Mouse (Mus musculus) midbrain, embryonic 11.5 days (tissue): ENCODE measurements around the gene Zc3h10. TPM values are rescaled to one million over a fixed set of nuclear protein-coding genes. Genes with fewer than 3 reads are reported as not detected.

ENCODE experiments used
- ATAC-seq: fragments of 200-750 bp; cut with Nextera tagmentation; 2 replicates; pipeline ENCODE4 v1.8.0; 2017; ENCODE audit warnings: moderate TSS enrichment, moderate library complexity; ENCODE audit not compliant: low FRiP score
- DNase-seq: peaks from one replicate; pipeline ENCODE4 v3.0.0; 2015; ENCODE audit warnings: low spot score; ENCODE audit errors: missing footprints
- H3K27ac ChIP-seq: fragments of 300-500 bp; sonication (generic); 2 replicates; pipeline ENCODE4 v1.5.1; 2014; ENCODE audit warnings: low read depth, low read length
- H3K27me3 ChIP-seq: fragments of 300-500 bp; sonication (generic); 2 replicates; pipeline ENCODE4 v1.6.1; 2014; ENCODE audit warnings: mild to moderate bottlenecking, low read length, moderate library complexity, mixed read lengths; ENCODE audit not compliant: control insufficient read depth, insufficient read depth
- H3K36me3 ChIP-seq: fragments of 300-500 bp; sonication (generic); 2 replicates; pipeline ENCODE4 v1.6.1; 2014; ENCODE audit warnings: mild to moderate bottlenecking, low read length, moderate library complexity, mixed read lengths; ENCODE audit not compliant: control insufficient read depth, insufficient read depth
- H3K4me1 ChIP-seq: fragments of 300-500 bp; sonication (generic); 2 replicates; pipeline ENCODE4 v1.6.1; 2014; ENCODE audit warnings: low read length; ENCODE audit not compliant: control insufficient read depth, insufficient read depth
- H3K4me2 ChIP-seq: fragments of 300-500 bp; sonication (generic); 2 replicates; pipeline ENCODE4 v1.6.1; 2014; ENCODE audit warnings: mild to moderate bottlenecking, moderate library complexity
- H3K4me3 ChIP-seq: fragments of 300-500 bp; sonication (generic); 2 replicates; pipeline ENCODE4 v1.5.1; 2014; ENCODE audit warnings: low read depth, low read length
- H3K9ac ChIP-seq: fragments of 300-500 bp; sonication (generic); 2 replicates; pipeline ENCODE4 v1.6.1; 2014; ENCODE audit warnings: low read length
- H3K9me3 ChIP-seq: fragments of 300-500 bp; sonication (generic); 2 replicates; pipeline ENCODE4 v1.6.1; 2016; ENCODE audit warnings: low read length; ENCODE audit not compliant: control insufficient read depth
- WGBS: fragments of 180-500 bp; shearing (Covaris S2); extraction: QIAGEN DNeasy Blood & Tissue Kit; methylation state at CpG from one replicate; pipeline ENCODE4 v1.1.7; 2014; 5-methylcytosine and 5-hydroxymethylcytosine counted together
- polyA plus RNA-seq: library from polyadenylated mRNA; unstranded; fragments of >200 nt; fragmentation: Nextera tagmentation; extraction: Ambion mirVana; gene quantifications from 2 replicates; pipeline ENCODE4 v1.2.1, GENCODE M21; 2014

Gene Zc3h10
- polyA plus RNA-seq, 1 experiment from 2014 or later, result 19.0 TPM

DNA sequence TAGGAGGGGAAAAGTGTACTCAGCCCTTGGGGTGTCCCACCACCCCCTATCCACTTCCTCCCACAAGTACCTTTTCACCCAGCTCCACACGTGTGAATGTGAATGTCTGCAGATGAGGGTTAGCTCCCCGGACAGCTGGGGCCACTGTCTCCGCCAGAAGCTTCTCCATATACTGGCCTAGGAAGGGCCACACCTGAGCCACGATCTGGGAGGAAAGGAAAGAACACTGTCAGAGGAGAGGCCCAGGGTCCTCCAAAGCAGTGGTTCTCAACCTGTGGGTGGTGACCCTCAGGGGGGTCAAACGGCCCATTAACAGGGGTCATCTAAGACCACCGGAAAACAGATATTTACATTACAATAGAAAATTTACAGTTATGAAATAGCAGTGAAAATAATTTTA lies 25.2 kb downstream of the Zc3h10 start:
- no peak overlapping the region for H3K4me2 ChIP-seq
- H3K9ac ChIP-seq, result no peak overlapping the region
- no peak for DNase-seq
- no peaks in the 10 kb centered on the region for H3K9me3 ChIP-seq
- H3K4me3 ChIP-seq, result no peak overlapping the region
- 0 out of 2 replicates have a peak, but pooled peaks cover 5% of the 10 kb centered on the region for H3K4me1 ChIP-seq
- ATAC-seq, result no peak
- peaks cover 23% of the 10 kb centered on the region for H3K27me3 ChIP-seq
- no peak overlapping the region for H3K27ac ChIP-seq
- 82% methylated on average over 6 of the region's 6 CpGs for WGBS
- no peaks in the 10 kb centered on the region; the same call in 1 of the 2 replicates for H3K36me3 ChIP-seq

DNA sequence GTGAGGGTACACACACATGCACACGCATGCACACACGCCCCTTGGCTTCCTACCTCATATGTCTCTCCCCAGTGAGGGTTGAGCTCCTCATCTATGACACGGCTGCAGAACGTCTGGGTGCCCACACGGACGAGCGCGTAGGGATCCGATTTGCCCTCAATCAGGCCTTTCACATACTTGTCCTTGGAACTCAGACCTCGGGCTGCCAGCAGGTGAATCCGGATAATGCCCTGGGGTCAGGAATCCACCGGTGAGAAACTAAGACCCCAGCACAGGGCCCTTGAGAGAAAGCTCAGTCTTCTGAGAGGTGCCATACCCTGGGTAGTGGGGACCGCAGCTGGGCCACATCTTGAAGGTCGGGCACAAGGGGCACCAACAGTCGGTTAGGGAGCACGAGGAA lies 27.0 kb downstream of the Zc3h10 start:
- Histone ChIP-seq H3K27me3 (peaks cover 39% of the 10 kb centered on the region), H3K36me3 (no peaks in the 10 kb centered on the region; the same call in 1 of the 2 replicates), H3K4me1 (0 out of 2 replicates have a peak, but pooled peaks cover 5% of the 10 kb centered on the region), H3K9me3 (no peaks in the 10 kb centered on the region), H3K4me3 (no peak overlapping the region), H3K27ac (no peak overlapping the region), H3K9ac (no peak overlapping the region), H3K4me2 (no peak overlapping the region)
- DNase-seq (no peak), ATAC-seq (no peak)
- WGBS, result 85% methylated on average over 16 of the region's 16 CpGs

DNA sequence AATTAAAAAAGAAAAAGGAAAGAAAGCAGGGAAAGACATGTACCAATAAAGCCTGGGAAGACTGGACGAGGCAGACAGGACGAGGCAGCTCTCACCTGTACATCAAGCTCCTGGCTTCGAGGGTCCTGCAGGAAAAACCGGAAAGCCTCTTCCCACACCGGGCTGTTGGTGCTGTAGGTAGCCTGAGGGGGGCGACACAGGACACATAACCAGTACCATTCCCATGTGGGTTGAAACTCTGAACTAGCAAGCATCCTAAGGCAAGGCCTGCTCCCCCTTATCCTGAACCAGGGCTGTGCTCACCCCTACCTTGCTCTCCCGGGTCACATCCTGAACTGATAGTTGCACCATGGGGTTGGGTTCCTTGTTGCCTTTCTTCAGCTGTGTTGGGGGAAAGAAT lies 28.7 kb downstream of the Zc3h10 start:
- H3K27me3 ChIP-seq, result peaks cover 30% of the 10 kb centered on the region
- no peak for ATAC-seq
- WGBS, result 70% methylated on average over 7 of the region's 7 CpGs
- H3K9ac ChIP-seq, result no peak overlapping the region
- H3K4me1 ChIP-seq, result no peaks in the 10 kb centered on the region
- H3K9me3 ChIP-seq, result no peaks in the 10 kb centered on the region
- DNase-seq, result no peak
- no peak overlapping the region for H3K4me3 ChIP-seq
- H3K4me2 ChIP-seq, result no peak overlapping the region
- no peaks in the 10 kb centered on the region; the same call in 1 of the 2 replicates for H3K36me3 ChIP-seq
- no peak overlapping the region for H3K27ac ChIP-seq

DNA sequence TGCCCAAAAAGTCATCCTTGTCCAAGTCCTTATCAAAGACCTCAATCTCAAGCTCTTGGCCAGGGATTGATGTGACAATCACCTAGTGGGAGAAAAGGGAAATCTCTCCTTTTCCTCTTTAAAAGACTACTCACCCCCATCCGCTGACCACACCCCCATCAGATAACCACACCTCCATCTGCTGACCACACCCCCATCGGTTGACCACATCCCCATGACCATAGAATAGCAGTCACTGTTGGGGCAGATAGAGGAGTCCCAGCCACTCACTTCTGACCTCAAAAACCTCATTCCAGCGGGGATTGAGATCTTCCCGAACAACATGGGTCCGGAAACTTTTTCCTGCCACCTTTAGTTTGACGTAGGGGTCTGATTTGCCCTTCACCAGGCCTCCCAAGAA lies 30.9 kb downstream of the Zc3h10 start:
- no peaks in the 10 kb centered on the region for H3K9me3 ChIP-seq
- no peak overlapping the region for H3K4me2 ChIP-seq
- no peak for DNase-seq
- H3K4me1 ChIP-seq, result no peaks in the 10 kb centered on the region
- H3K36me3 ChIP-seq, result no peaks in the 10 kb centered on the region; the same call in 1 of the 2 replicates
- H3K4me3 ChIP-seq, result no peak overlapping the region
- ATAC-seq, result no peak
- H3K27ac ChIP-seq, result no peak overlapping the region
- WGBS, result 19% methylated on average over 6 of the region's 6 CpGs
- no peak overlapping the region for H3K9ac ChIP-seq
- H3K27me3 ChIP-seq, result peaks cover 21% of the 10 kb centered on the region

DNA sequence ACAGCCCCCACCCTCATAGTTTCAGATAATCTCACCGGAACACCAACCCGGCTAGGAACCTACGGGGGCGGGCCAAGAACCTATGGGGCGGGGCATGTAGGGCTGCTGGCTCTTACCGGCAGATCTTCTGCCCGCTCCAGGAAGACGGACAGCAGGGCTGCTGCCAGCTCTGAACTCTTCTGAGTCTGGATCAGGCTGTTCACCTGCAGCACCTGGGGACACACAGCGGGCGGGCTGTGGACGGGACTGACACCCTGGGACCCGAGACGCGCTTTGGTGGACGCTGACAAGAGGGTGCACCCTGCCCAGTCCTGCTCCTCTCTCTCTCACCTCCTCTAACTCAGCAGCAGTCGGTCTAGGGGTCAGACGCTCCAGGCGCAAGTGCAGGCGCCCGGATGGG lies 31.5 kb downstream of the Zc3h10 start:
- no peaks in the 10 kb centered on the region for H3K9me3 ChIP-seq
- 5% methylated on average over 20 of the region's 20 CpGs for WGBS
- no peaks in the 10 kb centered on the region; the same call in 1 of the 2 replicates for H3K36me3 ChIP-seq
- H3K27me3 ChIP-seq, result peaks cover 21% of the 10 kb centered on the region
- no peak for DNase-seq
- no peak overlapping the region for H3K4me3 ChIP-seq
- no peak for ATAC-seq
- no peak overlapping the region for H3K27ac ChIP-seq
- H3K4me2 ChIP-seq, result no peak overlapping the region
- no peaks in the 10 kb centered on the region for H3K4me1 ChIP-seq
- no peak overlapping the region for H3K9ac ChIP-seq

DNA sequence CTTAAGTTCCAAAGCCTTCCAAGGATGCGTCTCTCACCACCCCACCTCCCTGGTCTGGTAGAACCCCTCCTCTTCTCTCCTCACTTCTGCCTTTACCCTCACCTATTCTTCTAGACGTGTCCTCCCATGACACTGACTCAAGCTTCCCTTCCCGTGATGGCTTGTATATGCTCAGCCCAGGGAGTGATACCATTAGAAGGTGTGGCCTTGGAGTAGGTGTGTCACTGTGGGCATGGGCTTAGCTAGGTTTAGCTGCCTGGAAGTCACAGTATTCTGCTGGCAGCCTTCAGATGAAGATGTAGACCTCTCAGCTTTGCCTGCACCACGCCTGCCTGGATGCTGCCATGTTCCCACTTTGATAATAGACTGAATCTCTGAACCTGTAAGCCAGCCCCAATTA lies 32.5 kb downstream of the Zc3h10 start:
- 81% methylated on average over 4 of the region's 4 CpGs for WGBS
- Histone ChIP-seq H3K27ac (no peak overlapping the region), H3K4me1 (no peaks in the 10 kb centered on the region), H3K9me3 (no peaks in the 10 kb centered on the region), H3K4me2 (no peak overlapping the region), H3K9ac (no peak overlapping the region), H3K4me3 (no peak overlapping the region), H3K36me3 (no peaks in the 10 kb centered on the region; the same call in 1 of the 2 replicates), H3K27me3 (peaks cover 21% of the 10 kb centered on the region)
- DNase-seq, result no peak
- ATAC-seq, result no peak

DNA sequence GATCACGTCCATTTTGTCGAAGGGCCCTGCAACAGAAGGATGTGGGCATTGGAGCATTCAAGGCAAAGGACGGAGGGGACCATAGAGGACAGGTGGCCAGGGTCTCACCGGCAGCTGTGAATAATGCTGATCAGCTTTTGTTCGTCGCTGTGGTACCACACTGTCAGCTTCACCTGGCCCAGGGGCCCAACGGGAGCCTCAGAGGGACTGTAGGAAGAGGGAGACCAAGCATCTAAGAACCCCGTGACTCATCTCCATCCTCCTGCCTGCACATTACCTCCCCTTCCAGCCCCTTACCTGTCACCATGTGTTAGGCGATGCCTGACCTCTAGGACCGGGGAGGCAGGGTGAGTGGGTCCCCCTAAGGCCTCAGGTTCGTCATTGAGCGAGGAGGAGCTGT lies 35.8 kb downstream of the Zc3h10 start:
- ATAC-seq (no peak), DNase-seq (no peak)
- no peak overlapping the region for H3K4me2 ChIP-seq
- H3K27ac ChIP-seq, result no peak overlapping the region
- H3K36me3 ChIP-seq, result no peaks in the 10 kb centered on the region
- no peaks in the 10 kb centered on the region for H3K4me1 ChIP-seq
- 83% methylated on average over 12 of the region's 12 CpGs for WGBS
- no peak overlapping the region for H3K9ac ChIP-seq
- H3K9me3 ChIP-seq, result no peaks in the 10 kb centered on the region
- peaks cover 13% of the 10 kb centered on the region for H3K27me3 ChIP-seq
- H3K4me3 ChIP-seq, result no peak overlapping the region

DNA sequence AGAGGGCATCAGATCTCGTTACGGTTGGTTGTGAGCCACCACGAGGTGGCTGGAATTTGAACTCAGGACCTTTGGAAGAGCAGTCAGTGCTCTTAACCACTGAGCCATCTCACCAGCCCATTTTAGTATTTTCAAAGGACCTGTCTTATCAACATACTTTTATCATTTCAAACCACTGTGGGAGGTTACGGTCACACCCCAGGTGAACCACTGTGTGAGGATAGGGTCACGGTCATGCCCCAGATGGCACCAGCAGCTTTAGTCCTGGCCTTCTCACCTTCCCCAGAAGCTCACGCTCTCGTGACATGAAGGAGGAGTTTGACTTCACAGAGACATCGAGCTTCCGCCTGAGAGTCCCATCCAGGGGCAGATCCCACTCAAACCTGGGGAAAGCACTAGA lies 36.4 kb downstream of the Zc3h10 start:
- H3K4me1 ChIP-seq, result no peaks in the 10 kb centered on the region
- 88% methylated on average over 9 of the region's 9 CpGs for WGBS
- H3K36me3 ChIP-seq, result no peaks in the 10 kb centered on the region
- H3K27me3 ChIP-seq, result peaks cover 7% of the 10 kb centered on the region
- H3K4me2 ChIP-seq, result no peak overlapping the region
- no peak overlapping the region for H3K9ac ChIP-seq
- DNase-seq (no peak), ATAC-seq (no peak)
- no peak overlapping the region for H3K4me3 ChIP-seq
- H3K9me3 ChIP-seq, result no peaks in the 10 kb centered on the region
- H3K27ac ChIP-seq, result no peak overlapping the region

DNA sequence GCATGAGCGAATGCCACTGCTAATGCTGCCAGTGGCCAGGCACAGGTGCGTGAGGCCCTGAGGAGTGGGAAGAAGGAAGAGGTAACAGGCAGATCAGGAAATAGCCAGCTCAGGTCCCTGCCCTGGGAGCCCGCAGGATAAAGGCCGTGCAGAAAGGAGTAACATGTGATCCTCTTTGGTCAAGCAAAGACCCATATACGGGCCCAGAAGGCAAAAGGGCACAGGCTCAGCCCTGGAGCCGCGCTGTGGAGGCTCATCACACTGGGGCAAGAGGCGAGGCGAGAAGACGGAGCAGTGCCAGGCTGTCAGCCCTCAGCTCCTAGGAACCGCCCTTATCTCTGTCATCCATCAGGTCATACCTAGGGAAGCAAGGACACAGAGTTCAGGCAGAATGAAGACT lies 37.3 kb downstream of the Zc3h10 start:
- Histone ChIP-seq H3K9ac (no peak overlapping the region), H3K4me3 (no peak overlapping the region), H3K4me1 (no peaks in the 10 kb centered on the region), H3K27me3 (no peaks in the 10 kb centered on the region), H3K36me3 (no peaks in the 10 kb centered on the region), H3K27ac (no peak overlapping the region), H3K4me2 (no peak overlapping the region), H3K9me3 (no peaks in the 10 kb centered on the region)
- DNase-seq (no peak), ATAC-seq (no peak)
- WGBS, result 87% methylated on average over 11 of the region's 11 CpGs

DNA sequence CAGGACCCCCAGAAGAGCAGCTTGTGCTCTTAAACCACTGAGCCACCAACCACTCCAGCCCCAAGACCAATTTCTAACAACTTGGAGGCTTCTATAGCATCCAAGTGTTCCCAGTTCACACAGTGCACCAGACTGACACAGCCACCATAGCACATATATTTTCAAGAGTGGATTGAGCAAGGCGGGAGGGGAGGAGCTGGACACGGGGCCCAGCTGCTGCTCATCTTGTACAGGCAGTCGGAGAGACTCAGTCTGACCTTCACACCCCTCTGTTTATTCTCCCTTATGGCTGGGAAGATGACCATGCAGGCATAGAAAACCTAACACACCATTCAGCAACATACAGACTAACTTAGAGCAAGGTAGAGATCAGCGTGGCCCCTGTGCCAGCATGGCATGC lies 37.7 kb downstream of the Zc3h10 start:
- Histone ChIP-seq H3K4me1 (no peaks in the 10 kb centered on the region), H3K9ac (no peak overlapping the region), H3K36me3 (no peaks in the 10 kb centered on the region), H3K9me3 (no peaks in the 10 kb centered on the region), H3K27me3 (no peaks in the 10 kb centered on the region), H3K4me2 (no peak overlapping the region), H3K4me3 (no peak overlapping the region), H3K27ac (no peak overlapping the region)
- DNase-seq, result no peak
- 88% methylated on average over 4 of the region's 4 CpGs for WGBS
- ATAC-seq, result no peak
